Mouse (Mus musculus) CD8-positive naive resting alpha-beta T cell, adult 2 months (primary cell): ENCODE measurements around the gene Fam53b.

Experiments used
- DNase-seq, 2 experiments: peaks; one replicate each; pipeline ENCODE4 v3.0.0; 2022; ENCODE audit warnings: low read depth in 2 of 2, low spot score in 2 of 2

Gene Fam53b

DNA sequence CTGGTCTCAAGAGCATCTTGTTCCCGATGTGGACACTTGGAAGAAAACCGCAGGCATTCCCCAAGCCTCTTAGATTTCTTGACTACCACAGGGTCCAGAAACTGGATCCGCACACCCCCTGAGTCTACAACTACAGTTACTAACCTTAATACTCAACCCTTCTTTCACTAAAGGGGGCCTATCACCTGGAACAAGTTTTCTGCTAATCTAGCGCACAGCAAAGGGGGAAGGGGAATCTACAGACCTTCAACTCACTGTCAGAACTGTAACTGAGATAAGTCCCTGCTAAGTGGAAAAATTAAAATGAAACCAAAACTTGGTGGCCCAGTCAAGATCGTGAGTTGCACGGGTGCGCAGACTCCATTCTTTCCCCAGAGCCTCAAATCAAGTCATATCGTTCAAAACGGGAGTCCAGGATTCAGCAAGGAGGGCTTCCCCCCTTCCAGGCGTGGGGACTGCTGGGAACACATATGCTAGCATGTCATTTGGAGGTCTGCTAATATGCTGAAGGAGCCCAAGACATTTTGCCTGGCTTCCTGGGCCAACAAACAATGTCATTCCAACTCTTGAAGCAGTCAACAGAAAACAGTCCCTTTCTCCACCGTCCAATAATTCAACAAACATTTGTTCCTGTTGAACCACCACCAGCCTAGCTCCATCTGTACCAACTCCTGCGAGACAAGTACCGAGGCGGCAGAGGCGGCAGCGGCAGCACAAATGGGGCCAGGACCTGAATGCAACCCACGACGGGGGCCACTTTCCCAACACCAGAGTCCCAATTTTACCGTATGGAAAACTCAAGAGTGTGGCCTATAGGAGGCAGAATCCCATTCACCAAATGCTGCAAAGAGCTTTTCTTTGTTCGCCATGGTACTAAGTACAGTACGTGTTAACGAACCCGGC lies 1.7 kb downstream of the Fam53b start:
- peak; percentile 37 to 39 for DNase-seq

DNA sequence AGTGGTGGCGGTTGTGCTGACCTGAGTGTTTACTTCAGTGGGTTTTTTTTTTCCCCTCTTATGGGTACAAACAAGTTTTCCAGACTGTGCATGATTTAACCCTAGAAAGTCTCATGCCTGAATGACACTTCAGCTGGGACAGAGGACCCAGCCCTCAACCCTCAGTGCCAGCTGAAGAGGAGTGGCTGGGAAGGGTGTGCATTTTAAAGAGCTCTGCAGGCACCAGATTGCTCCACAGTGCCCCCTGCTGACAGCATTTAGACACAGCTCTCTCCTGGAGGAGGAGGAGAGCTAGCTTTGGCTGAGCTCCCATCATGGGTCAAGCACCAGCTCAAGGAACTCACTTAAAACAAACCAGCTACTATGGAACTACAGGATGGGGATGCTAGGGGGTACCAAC lies 2.8 kb downstream of the Fam53b start:
- peak; percentile 82 to 88 for DNase-seq

DNA sequence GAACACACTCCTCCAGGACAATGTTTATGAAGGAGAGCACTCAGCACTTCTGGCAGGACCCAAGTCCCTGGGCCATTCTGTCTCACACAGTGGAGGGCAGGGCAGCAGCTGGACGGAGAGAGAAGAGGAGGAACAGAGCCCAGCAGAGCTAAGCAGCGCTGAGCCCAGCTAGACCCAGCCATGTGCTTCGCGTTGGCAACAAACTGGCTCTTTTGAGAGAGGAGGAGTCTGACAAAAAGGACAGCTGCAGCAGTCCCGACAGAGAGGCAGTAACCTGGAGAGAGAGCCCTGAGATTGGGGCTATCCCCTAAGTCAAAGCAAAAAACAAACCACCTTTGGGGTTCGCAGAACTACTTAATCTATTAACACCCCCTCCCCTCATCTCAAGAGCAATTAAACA lies 3.3 kb downstream of the Fam53b start:
- no peak for DNase-seq

DNA sequence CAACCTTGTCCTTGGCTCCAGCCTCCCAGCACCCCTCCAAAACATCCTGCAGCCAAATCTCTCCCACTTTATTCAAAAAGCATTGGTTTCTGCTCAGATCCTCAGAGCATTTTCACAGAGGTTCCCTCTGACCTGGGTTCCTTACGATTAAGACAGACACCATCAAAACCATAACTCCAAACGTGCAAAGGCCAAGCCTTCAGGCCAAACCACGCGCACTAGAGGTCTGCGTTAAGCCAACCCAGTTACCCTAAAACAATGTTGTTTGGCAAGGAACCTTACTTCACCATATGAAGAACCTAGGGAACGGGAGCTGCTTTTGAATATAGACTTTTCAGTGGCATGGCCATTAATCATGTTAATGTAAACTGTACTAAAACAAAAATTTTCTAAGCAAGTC lies 4.0 kb downstream of the Fam53b start:
- no peak for DNase-seq

DNA sequence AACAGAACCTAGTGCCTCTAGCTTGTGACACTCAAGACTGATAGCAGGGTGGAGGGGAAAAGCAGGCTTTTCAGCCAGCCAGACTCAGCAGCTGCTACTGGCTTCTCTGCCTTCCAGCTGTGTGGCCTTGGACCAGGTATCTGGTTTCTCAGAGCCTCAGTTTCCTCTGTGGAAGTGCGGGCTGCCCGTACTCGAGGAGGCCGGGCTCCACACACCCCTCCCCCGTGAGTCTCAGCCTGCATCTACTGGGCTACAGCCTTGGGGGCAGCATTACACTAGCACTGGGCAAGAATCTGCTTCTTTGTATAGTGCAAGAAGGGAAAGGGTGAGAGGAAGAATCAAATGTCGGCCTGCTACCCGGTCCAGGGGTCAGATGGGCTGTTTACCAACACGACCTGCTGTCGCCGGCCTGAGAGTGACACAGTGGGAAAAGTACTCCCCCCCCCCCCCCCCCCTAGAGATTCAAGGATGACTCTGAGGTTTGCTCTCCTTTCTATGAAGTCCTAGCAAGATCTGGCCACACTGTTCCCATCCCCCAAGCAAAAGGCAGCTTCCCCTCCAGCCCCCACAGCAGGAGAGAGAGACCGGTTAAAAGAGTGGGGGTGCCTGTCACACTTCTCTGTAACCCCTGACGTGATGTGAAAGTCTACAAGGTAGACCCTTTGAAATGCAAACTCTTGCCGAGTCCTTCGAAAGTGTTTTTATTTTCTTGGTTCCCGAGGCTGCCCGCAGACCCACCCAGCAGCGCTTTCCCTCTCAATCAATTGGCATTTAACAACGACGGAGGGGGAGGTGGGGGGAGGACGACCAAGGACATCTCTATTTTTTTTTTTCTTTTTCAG lies 4.6 kb downstream of the Fam53b start:
- no peak for DNase-seq

DNA sequence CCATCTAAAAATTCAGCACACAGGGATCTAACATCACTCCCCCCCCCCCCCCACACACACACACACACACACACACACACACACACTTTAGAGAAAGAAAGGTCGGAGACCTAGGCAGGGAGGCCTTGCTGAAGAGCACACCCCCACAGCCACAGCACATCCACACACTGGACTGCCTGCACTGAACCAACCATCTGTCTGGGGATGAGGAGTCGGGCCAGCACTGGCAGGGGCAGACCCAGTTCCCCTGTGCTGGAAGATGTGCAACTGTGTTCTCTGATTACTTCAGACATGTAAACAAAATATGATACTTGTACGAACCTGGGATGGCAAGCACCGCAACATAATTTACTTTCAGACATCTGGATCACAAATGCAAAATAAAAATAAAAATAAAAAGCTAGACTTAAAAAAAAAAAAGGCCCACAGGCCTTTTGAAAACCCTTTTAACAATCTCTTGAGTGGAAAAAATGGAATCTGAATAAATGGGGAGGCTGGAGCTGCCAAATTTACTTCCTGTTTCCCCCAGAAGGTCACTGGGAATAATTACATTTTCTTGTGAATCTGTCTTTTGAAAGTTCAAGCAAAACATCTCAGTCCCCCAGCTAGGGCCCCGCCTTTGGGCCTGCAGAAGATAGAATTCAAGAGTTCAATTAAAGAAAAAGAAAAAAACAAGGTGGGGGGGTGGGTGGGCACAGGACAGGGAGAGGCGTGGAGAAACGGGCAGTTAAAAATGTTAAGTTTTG lies 5.5 kb downstream of the Fam53b start:
- DNase-seq, result no peak

DNA sequence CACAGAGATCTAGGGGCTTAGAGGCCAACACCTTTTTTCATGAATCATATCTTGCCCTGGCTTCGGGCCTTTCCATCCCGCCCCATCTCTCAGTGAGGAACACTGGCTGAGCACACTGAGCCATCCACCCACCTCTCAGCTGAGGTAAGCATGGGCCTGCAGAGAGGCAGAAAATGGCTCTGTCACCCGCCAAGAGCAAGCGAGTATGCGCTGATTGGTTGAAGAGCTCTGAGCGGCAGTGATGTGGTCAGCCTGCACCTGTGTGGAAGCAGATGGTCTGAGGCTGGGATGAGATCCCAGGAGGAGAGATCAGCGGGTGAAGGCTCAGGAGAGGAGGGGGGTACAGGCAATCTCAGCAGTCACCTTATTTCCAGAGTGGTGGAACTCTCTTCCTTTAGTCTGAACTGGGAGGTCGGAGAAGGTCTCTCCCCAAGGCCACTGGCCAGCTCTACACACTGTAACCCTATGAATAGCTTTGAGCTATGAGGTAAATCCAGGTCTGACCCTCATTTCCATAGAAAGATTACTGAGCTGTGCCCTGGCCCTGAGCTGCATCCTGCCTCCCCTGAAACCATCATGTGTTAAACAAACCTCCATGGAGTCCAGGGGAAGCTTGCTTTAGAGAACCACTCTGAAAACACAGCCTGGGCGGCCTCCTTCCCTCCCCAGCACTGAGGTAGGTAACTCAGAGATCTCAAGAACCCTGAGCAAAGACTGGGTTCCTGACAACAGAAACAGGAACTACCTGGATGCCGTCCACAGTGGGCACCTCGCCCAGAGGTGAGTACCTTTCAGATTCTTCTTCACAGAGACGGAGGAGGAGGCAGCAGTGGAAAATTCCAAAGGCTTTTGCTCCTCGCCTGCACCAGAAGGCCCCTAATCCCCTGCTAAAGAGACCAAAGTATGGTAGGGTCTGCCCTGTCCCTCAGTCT lies 6.5 kb downstream of the Fam53b start:
- DNase-seq, result no peak

GRCm38 (mm10) chr7:132806286-132806685 lies 7.4 kb downstream of the Fam53b start:
- DNase-seq, result no peak

GRCm38 (mm10) chr7:132804951-132805350 lies 8.7 kb downstream of the Fam53b start:
- DNase-seq, result no peak

DNA sequence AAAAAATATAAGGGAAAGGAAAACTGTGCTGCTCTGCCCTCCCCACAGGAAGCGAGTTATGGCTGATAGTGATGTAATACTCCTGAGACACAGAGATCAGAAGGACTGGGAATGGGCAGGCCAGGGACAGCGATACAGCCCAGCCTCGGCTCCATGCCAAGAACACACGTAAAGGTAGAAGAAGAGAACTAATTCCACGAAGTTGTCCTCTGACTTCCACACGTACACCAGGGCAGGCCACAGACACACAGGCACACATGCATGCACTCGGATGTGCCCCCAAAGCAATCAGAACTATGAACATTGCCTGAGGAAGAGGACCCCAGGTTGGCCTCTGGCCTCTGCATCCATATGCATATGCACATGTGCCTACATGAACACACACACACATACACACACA lies 9.2 kb downstream of the Fam53b start:
- DNase-seq, result no peak

- DNase-seq, result peak; percentile 40 to 55
These were observed 9.7 kb downstream of the Fam53b start for GRCm38 (mm10) chr7:132803962-132804361.

DNA sequence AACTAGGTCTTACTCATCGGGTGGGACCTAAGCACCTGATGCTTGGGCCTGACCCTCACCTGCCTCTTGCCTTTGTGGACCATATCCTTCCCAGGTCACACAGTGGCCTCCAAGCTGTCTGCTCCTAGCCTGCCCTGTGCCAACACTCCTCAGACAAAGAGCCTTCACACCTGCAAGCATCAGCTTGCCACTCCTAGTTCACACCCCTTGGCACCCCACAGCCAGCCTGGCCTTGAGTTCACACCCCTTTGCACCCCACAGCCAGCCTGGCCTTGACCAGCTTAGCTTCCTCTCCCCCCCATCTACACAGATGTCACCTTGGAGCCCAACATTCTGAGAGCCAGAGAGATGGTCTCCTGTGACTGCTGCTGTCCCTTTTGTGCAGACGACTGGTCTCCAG lies 10.3 kb downstream of the Fam53b start:
- DNase-seq, result no peak

- no peak for DNase-seq
These were observed 11.0 kb downstream of the Fam53b start for GRCm38 (mm10) chr7:132802691-132803090.

DNA sequence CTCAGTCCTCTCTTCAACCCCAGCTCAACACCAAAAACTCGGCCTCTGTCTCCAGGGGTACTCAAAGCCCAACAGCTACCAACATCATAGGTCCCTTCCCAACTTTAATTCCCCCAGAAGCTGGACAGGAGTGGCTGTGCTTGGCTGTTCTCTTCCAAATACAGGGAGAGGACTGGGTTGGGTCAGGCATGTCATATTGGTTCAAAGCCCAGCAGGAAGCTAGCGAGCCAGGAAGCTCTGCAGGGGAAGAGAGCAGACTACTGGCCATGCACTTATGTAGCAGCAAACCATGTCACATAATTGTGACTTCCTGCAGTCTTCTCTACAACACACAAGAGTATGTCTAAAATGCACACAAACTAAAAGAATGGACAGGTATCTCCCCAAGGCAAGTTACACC lies 11.6 kb downstream of the Fam53b start:
- DNase-seq, result no peak

GRCm38 (mm10) chr7:132801509-132801908 lies 12.2 kb downstream of the Fam53b start:
- DNase-seq, result no peak

- no peak for DNase-seq
These were observed 12.8 kb downstream of the Fam53b start for GRCm38 (mm10) chr7:132800868-132801267.

DNA sequence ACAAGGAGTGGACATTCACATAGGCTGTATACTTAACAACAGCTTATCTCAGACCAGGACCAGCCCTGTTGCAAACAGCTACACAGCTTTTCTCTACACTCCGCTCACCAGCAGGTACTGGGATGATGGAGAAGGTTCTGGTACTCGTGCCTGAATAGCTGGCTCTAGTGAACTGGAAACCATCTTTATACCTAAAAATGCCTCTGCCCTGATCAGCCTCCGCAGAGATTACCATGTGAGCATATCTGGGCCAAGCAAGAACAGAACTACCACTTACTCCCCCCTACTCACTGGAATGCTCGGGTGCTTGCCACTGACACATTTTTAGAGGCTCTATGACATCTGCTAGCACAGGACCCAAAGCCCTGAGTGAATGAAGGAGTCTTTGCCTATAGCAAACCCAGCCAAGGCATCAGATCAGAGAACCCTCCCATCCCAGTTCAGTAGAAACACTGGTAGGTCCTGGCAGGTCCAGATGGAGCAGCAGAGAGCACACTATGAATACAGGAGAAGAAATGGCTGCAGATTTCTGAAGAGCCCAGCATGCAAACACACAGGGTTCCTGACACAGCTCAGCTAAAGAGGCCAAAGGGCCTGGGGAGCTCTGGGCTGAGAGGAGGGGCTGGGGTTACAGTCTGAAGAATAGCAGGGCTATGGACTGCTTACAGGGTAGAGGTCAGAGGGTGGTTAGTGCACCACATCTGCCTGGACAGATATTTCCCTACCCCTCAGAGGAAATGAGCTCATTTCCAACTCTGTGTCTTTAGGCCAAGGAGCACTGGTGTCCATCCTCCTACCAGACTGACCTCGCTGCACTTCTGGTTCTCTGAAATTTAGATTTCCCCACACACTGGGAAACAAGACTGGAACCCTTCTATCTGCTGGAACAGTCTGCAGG lies 14.3 kb downstream of the Fam53b start:
- DNase-seq, result no peak

DNA sequence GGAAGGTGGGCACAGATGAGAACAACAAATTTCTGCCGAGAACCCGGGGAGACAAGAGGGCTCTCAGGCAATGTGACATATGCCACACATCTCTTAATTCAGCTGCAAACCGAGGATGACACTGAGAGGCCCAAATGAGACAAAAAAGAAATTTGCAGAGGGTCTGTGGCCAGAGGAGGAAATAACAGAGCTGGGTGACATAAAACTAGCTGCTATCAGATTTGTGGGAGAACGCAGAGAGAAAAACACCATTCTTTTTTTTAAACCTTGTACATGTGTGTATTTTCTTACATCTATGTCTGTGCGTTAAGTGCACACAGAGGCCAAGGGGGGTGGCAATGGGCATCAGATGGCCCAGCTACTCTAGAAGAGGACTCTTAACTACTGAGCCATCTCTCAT lies 18.5 kb downstream of the Fam53b start:
- no peak for DNase-seq

DNA sequence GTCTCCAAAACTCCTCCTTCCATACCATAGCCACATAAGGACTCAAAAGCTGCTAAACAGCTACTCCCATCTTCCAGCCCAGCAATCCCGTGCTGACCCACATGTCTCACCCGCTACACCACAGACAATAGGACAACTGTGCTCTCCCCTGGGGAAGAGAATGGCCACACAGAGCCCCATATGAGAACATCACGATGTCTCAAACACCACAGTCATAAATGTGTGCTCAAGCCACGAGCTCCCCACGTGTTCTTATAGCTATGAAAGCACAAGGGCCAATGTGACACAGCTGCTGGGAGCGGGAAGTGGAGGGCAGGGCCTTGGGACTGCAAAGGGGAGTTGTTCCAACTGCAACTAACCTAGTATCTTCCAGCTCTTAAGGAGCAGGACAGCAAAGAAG lies 20.2 kb downstream of the Fam53b start:
- no peak for DNase-seq
